In the genomic region with DNA sequence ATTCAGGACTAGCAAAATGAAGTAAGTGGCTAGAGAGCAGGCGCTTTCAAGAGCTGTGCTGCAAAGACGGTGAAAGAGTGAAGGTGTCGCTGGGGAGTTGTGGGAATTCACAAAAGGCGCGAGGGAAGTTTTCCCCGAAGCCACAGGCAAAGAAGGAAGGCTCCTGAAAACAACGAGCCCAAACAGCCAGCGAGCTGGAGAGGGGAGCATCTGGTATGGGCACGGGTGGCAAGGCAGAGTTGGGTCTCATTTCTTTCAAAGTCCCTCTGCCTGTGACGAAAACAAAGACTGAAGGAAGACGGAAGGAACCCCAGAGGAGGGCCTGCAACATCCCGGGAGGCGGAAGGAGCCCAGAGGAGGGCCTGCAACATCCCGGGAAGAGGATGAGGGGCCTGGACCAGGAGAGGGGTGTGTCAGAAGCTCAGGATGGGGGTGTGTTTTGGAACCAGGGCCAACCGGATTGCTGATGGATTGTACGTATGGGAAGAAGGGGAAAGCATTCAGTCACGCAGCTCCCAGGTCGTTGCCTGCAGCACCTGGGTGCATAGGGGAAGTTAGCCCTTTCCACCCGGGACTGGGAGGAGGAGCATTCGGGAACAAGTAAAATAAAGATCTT, we compare ENCODE assay signal across 17 mouse cellular contexts. TPM values are rescaled to one million over a fixed set of nuclear protein-coding genes. Genes with fewer than 3 reads are reported as not detected.
DNase-seq lines count a peak whose midpoint lies in the region; ATAC-seq and TF ChIP-seq lines count a peak whose summit lies in the region.
"Had no signal": no experiment of that assay in that cellular context is flagged by ENCODE, and none has a peak within 500 bp of the region (broad histone marks: within the 10 kb centered on the region; RNA-seq: fewer than 3 reads in every experiment).

No protein-coding gene starts in this region.

- no peak overlapping the region for H3K27ac ChIP-seq in kidney, embryonic 14.5 days (ENCODE audit: low read depth, low read length)
- H3K27ac ChIP-seq in testis, adult 2 months (ENCODE audit: control insufficient read depth, insufficient read depth, low read depth, low read length) = no peak overlapping the region; the same call in 1 of the 2 replicates
- H3K27ac ChIP-seq: heart, embryonic 15.5 days; intestine, embryonic 15.5 days; layer of hippocampus, adult 2 months; liver, embryonic 13.5 days had no signal

- 3% methylated on average over 20 of the region's 20 CpGs for WGBS in kidney, embryonic 14.5 days

- no peak overlapping the region; the same call in 1 of the 2 replicates for H3K4me2 ChIP-seq in kidney, embryonic 14.5 days (replicated peaks; ENCODE audit: low read depth, low read length)
- H3K4me2 ChIP-seq: heart, embryonic 15.5 days; intestine, embryonic 15.5 days; liver, embryonic 13.5 days had no signal

- H3K4me3 ChIP-seq in kidney, embryonic 14.5 days (ENCODE audit: low read length) = no peak overlapping the region
- H3K4me3 ChIP-seq in testis, adult 2 months (ENCODE audit: control insufficient read depth, low read depth, low read length) = peak overlapping the region; percentile 54
- H3K4me3 ChIP-seq: intestine, embryonic 15.5 days; layer of hippocampus, adult 2 months; liver, embryonic 13.5 days; megakaryocyte, embryonic 14.5 days had no signal

- DNase-seq in embryo, embryonic 11 days = peak; percentile 40
- DNase-seq in embryo, embryonic 10.5 days (ENCODE audit: low spot score) = no peak
- no peak for DNase-seq in kidney, adult 18-20 months
- DNase-seq in testis, postnatal 14 days (ENCODE audit: low spot score) = no peak
- no peak for DNase-seq in cerebellum, postnatal 14 days
- DNase-seq: adrenal gland, postnatal 36 days; gastrocnemius, postnatal 25 days; liver, embryonic 13.5 days; retina, postnatal 1 day; spleen, adult 18-20 months had no signal

- peak overlapping the region; percentile 12; the same call in 1 of the 2 replicates for H3K9ac ChIP-seq in kidney, embryonic 14.5 days (ENCODE audit: low read depth, low read length)
- H3K9ac ChIP-seq: heart, embryonic 15.5 days; intestine, embryonic 15.5 days; liver, embryonic 13.5 days had no signal

- TF ChIP-seq CTCF in testis, adult 2 months (IDR thresholded peaks at IDR 0.05; ENCODE audit: control insufficient read depth, insufficient read depth, insufficient replicate concordance, low read depth, low read length) = no peak

- TF ChIP-seq POLR2A in testis, adult 2 months (IDR thresholded peaks at IDR 0.05; ENCODE audit: control insufficient read depth, low read depth, low read length) = no peak

- H3K4me1 ChIP-seq in kidney, embryonic 14.5 days (ENCODE audit: control insufficient read depth, insufficient read depth, low read length) = peaks cover 34% of the 10 kb centered on the region
- peaks cover 62% of the 10 kb centered on the region for H3K4me1 ChIP-seq in testis, adult 2 months (ENCODE audit: control insufficient read depth, insufficient read depth, low read length)

- H3K9me3 ChIP-seq in kidney, embryonic 14.5 days (ENCODE audit: control insufficient read depth, low read length) = no peaks in the 10 kb centered on the region
- H3K9me3 ChIP-seq: heart, embryonic 15.5 days; intestine, embryonic 15.5 days; liver, embryonic 13.5 days; megakaryocyte, embryonic 14.5 days had no signal

- ATAC-seq in kidney, embryonic 14.5 days (ENCODE audit: low FRiP score, low TSS enrichment) = no peak
- no peak for ATAC-seq in megakaryocyte progenitor cell, adult 5-6 weeks (replicated peaks; ENCODE audit: poor library complexity)
- ATAC-seq: intestine, embryonic 15.5 days had no signal

- H3K36me3 ChIP-seq in kidney, embryonic 14.5 days (ENCODE audit: control insufficient read depth, insufficient read depth, low read length) = no peaks in the 10 kb centered on the region
- H3K36me3 ChIP-seq in testis, adult 2 months (ENCODE audit: control insufficient read depth, insufficient read depth, low read length) = no peaks in the 10 kb centered on the region
- H3K36me3 ChIP-seq: heart, embryonic 15.5 days; intestine, embryonic 15.5 days; liver, embryonic 13.5 days had no signal

- H3K27me3 ChIP-seq in kidney, embryonic 14.5 days (ENCODE audit: control insufficient read depth, insufficient read depth, low read length) = peaks cover 99% of the 10 kb centered on the region
- peaks cover 3% of the 10 kb centered on the region for H3K27me3 ChIP-seq in testis, adult 2 months (ENCODE audit: control insufficient read depth, insufficient read depth, low read length)

RNA-seq across cellular contexts. Expression of a gene that starts 2.0 kb away (rescaled TPM):
- 26.7 and 34.8 TPM in 2 replicates for polyA plus RNA-seq in kidney, embryonic 14.5 days (2014; fragmentation: Nextera tagmentation; extraction: Ambion mirVana)
- 126 and 137 TPM in 2 replicates for polyA plus RNA-seq in testis, adult 2 months (2012; rRNA removed)
- not detected in 2 replicates for total RNA-seq in megakaryocyte progenitor cell, adult 5-6 weeks (2015)
- total RNA-seq in megakaryocyte progenitor cell, adult 5-6 weeks (2017) = not detected in 2 replicates

RNA-seq across cellular contexts. Expression of a gene that starts 3.8 kb away (rescaled TPM):
- polyA plus RNA-seq in kidney, embryonic 14.5 days (2014; fragmentation: Nextera tagmentation; extraction: Ambion mirVana) = 8.5 and 12.4 TPM in 2 replicates
- 62.6 and 62.9 TPM in 2 replicates for polyA plus RNA-seq in testis, adult 2 months (2012; rRNA removed)
- total RNA-seq in megakaryocyte progenitor cell, adult 5-6 weeks (2015) = not detected in 2 replicates
- total RNA-seq in megakaryocyte progenitor cell, adult 5-6 weeks (2017) = not detected in 2 replicates
- total RNA-seq: gastrocnemius, postnatal 25 days had no signal

RNA-seq across cellular contexts. Expression of a gene that starts 14.2 kb away (rescaled TPM):
- polyA plus RNA-seq in kidney, embryonic 14.5 days (2014; fragmentation: Nextera tagmentation; extraction: Ambion mirVana) = 14.4 and 19.2 TPM in 2 replicates
- 3.6 and 4.8 TPM in 2 replicates for polyA plus RNA-seq in testis, adult 2 months (2012; rRNA removed)
- total RNA-seq in megakaryocyte progenitor cell, adult 5-6 weeks (2015) = 4.7 and 5.1 TPM in 2 replicates
- 3.5 and 3.6 TPM in 2 replicates for total RNA-seq in megakaryocyte progenitor cell, adult 5-6 weeks (2017)

RNA-seq across cellular contexts. Expression of a gene that starts 15.6 kb away (rescaled TPM):
- 129 and 151 TPM in 2 replicates for polyA plus RNA-seq in kidney, embryonic 14.5 days (2014; fragmentation: Nextera tagmentation; extraction: Ambion mirVana)
- polyA plus RNA-seq in testis, adult 2 months (2012; rRNA removed) = 23.9 and 26.9 TPM in 2 replicates
- 40.6 and 41.3 TPM in 2 replicates for total RNA-seq in megakaryocyte progenitor cell, adult 5-6 weeks (2015)
- 42.1 and 50.4 TPM in 2 replicates for total RNA-seq in megakaryocyte progenitor cell, adult 5-6 weeks (2017)

RNA-seq across cellular contexts. Expression of a gene that starts 19.6 kb away (rescaled TPM):
- polyA plus RNA-seq in kidney, embryonic 14.5 days (2014; fragmentation: Nextera tagmentation; extraction: Ambion mirVana) = 1,078 and 1,559 TPM in 2 replicates
- 768 and 853 TPM in 2 replicates for polyA plus RNA-seq in testis, adult 2 months (2012; rRNA removed)
- total RNA-seq in megakaryocyte progenitor cell, adult 5-6 weeks (2015) = 3,077 and 3,244 TPM in 2 replicates
- total RNA-seq in megakaryocyte progenitor cell, adult 5-6 weeks (2017) = 4,035 and 5,307 TPM in 2 replicates
